Mouse (Mus musculus) midbrain, embryonic 16.5 days (tissue): Measurements from ENCODE around the gene Oaz3. TPM values are rescaled to one million over a fixed set of nuclear protein-coding genes. Genes with fewer than 3 reads are reported as not detected.

Source experiments
- ATAC-seq: fragments of 200-750 bp; cut with Nextera tagmentation; 2 replicates; pipeline ENCODE4 v1.8.0; 2017; ENCODE audit warnings: moderate TSS enrichment
- H3K27ac ChIP-seq: fragments of 300-500 bp; sonication (generic); 2 replicates; pipeline ENCODE4 v1.5.1; 2014; ENCODE audit warnings: mild to moderate bottlenecking, low read length, mixed read lengths
- H3K27me3 ChIP-seq: fragments of 300-500 bp; sonication (generic); 2 replicates; pipeline ENCODE4 v1.6.1; 2014; ENCODE audit warnings: low read depth, low read length, mixed read lengths; ENCODE audit not compliant: control insufficient read depth, insufficient read depth
- H3K36me3 ChIP-seq: fragments of 300-500 bp; sonication (generic); 2 replicates; pipeline ENCODE4 v1.6.1; 2014; ENCODE audit warnings: mild to moderate bottlenecking, low read length, moderate library complexity, mixed read lengths; ENCODE audit not compliant: control insufficient read depth, insufficient read depth
- H3K4me1 ChIP-seq: fragments of 300-500 bp; sonication (generic); 2 replicates; pipeline ENCODE4 v1.6.1; 2014; ENCODE audit warnings: mild to moderate bottlenecking, low read length, mixed read lengths; ENCODE audit not compliant: control insufficient read depth, insufficient read depth
- H3K4me2 ChIP-seq: fragments of 300-500 bp; sonication (generic); 2 replicates; pipeline ENCODE4 v1.6.1; 2014; ENCODE audit warnings: mild to moderate bottlenecking, low read length, mixed read lengths
- H3K4me3 ChIP-seq: fragments of 300-500 bp; sonication (generic); 2 replicates; pipeline ENCODE4 v1.5.1; 2014; ENCODE audit warnings: low read depth, mild to moderate bottlenecking, low read length, moderate library complexity, mixed read lengths
- H3K9ac ChIP-seq: fragments of 300-500 bp; sonication (generic); 2 replicates; pipeline ENCODE4 v1.6.1; 2014; ENCODE audit warnings: low read depth, low read length, mixed read lengths
- H3K9me3 ChIP-seq: fragments of 300-500 bp; sonication (generic); replicated peaks from 2 replicates; pipeline ENCODE4 v1.6.1; 2014; ENCODE audit warnings: mild to moderate bottlenecking, low read length, mixed read lengths; ENCODE audit not compliant: control insufficient read depth, poor library complexity, severe bottlenecking
- WGBS: fragments of 180-500 bp; shearing (Covaris S2); extraction: QIAGEN DNeasy Blood & Tissue Kit; methylation state at CpG from one replicate; pipeline ENCODE4 v1.1.7; 2014; 5-methylcytosine and 5-hydroxymethylcytosine counted together
- polyA plus RNA-seq: library from polyadenylated mRNA; unstranded; fragments of >200 nt; fragmentation: Nextera tagmentation; extraction: Ambion mirVana; gene quantifications from 2 replicates; pipeline ENCODE4 v1.2.1, GENCODE M21; 2015

Oaz3 gene
- polyA plus RNA-seq, 1 experiment from 2014 or later: 1.5 TPM

DNA sequence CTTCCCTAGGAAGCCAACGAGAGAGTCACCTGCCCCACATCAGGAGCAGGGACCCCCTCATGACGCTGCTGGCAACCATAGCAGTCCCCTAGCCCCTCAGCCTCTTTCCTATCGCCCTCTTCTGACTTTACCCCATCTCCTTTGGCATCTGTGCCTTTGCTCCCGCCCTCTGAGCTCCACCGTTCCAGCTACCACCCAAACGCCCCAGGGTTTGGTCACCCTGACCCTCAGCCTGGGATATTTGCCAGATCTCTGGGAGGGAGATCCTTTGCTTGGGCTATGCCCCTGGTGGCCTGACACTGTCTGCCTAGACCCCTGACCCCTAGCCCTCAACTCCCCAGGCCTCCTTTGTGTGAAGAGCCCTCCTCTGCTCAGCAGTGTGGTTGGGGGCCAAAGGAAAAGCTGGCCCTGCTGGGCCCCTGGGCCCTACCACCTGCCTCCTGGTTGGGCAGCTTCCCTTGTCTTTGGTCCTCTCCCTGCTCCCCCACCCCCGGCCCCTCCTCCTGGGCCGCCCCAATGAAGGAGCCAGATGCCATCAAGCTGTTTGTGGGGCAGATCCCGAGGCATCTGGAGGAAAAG is 35.0 kb upstream of the Oaz3 start:
- Histone ChIP-seq H3K27me3 (no peaks in the 10 kb centered on the region), H3K36me3 (no peaks in the 10 kb centered on the region), H3K27ac (peak overlapping the region; percentile 91), H3K9me3 (no peaks in the 10 kb centered on the region), H3K4me2 (peak overlapping the region; percentile 73), H3K9ac (peak overlapping the region; percentile 84), H3K4me3 (peak overlapping the region; percentile 57), H3K4me1 (peaks cover 45% of the 10 kb centered on the region)
- WGBS: 2% methylated on average over 9 of the region's 9 CpGs
- ATAC-seq: peak; percentile 43

- ATAC-seq: peak; percentile 94
- H3K27me3 ChIP-seq: no peaks in the 10 kb centered on the region
- H3K4me1 ChIP-seq: peaks cover 41% of the 10 kb centered on the region
- H3K27ac ChIP-seq: peak within 1 kb of the TSS; percentile 91
- H3K36me3 ChIP-seq: no peaks in the 10 kb centered on the region
- H3K9me3 ChIP-seq: no peaks in the 10 kb centered on the region
- WGBS: under 1% methylated on average over 12 of the region's 14 CpGs
- H3K9ac ChIP-seq: peak within 1 kb of the TSS; percentile 84
- peak within 1 kb of the TSS; percentile 73 for H3K4me2 ChIP-seq
- H3K4me3 ChIP-seq: peak within 1 kb of the TSS; percentile 57
Observed at GRCm38 (mm10) chr3:94477981-94478422, 34.3 kb upstream of the Oaz3 start, which contains the start of gene Celf3. Gene Celf3, plus strand, starts transcription at chr3:94478295.

DNA sequence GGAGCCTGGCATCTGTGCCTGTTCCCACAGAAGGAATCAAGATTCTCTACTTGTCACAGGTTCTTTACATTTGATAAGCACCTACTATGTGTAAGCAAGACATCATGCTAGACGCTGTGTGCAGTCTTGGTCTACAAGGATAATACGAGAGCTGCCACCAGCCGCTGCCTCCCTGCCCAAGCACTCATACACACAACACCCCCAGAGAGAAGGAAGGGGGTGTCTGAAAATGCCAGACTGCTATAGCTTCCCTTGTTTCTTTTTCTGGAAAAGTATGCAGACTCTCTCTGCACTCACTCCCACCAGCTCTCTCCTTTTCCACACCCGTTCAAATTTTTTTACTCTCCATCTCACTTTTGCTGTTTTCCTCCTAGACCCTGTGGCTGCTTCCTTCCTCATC is 33.7 kb upstream of the Oaz3 start:
- Histone ChIP-seq H3K9me3 (no peaks in the 10 kb centered on the region), H3K36me3 (no peaks in the 10 kb centered on the region), H3K27ac (peak overlapping the region; percentile 91), H3K4me2 (peak overlapping the region; percentile 73), H3K4me3 (peak overlapping the region; percentile 57), H3K9ac (peak overlapping the region; percentile 63), H3K27me3 (no peaks in the 10 kb centered on the region), H3K4me1 (peaks cover 41% of the 10 kb centered on the region)
- peak; percentile 21 for ATAC-seq
- WGBS: 11% methylated on average over 4 of the region's 4 CpGs

- H3K4me1 ChIP-seq: peaks cover 38% of the 10 kb centered on the region
- no peaks in the 10 kb centered on the region for H3K9me3 ChIP-seq
- no peaks in the 10 kb centered on the region for H3K36me3 ChIP-seq
- H3K27me3 ChIP-seq: no peaks in the 10 kb centered on the region
- H3K4me3 ChIP-seq: no peak overlapping the region
- peak overlapping the region; percentile 91 for H3K27ac ChIP-seq
- ATAC-seq: no peak
- WGBS: 46% methylated on average over 8 of the region's 8 CpGs
- no peak overlapping the region for H3K9ac ChIP-seq
- H3K4me2 ChIP-seq: 0 out of 2 replicates have a peak overlapping the region, but pooled peaks have one; percentile 73
Observed at GRCm38 (mm10) chr3:94476301-94477035, 32.8 kb upstream of the Oaz3 start.

GRCm38 (mm10) chr3:94473567-94474232 is 30.0 kb upstream of the Oaz3 start:
- Histone ChIP-seq H3K4me1 (peaks cover 21% of the 10 kb centered on the region; the same call in 1 of the 2 replicates), H3K27ac (peak overlapping the region; percentile 44), H3K9ac (no peak overlapping the region), H3K27me3 (no peaks in the 10 kb centered on the region), H3K36me3 (no peaks in the 10 kb centered on the region), H3K4me2 (no peak overlapping the region), H3K9me3 (no peaks in the 10 kb centered on the region), H3K4me3 (no peak overlapping the region)
- no peak for ATAC-seq
- 63% methylated on average over 5 of the region's 5 CpGs for WGBS

DNA sequence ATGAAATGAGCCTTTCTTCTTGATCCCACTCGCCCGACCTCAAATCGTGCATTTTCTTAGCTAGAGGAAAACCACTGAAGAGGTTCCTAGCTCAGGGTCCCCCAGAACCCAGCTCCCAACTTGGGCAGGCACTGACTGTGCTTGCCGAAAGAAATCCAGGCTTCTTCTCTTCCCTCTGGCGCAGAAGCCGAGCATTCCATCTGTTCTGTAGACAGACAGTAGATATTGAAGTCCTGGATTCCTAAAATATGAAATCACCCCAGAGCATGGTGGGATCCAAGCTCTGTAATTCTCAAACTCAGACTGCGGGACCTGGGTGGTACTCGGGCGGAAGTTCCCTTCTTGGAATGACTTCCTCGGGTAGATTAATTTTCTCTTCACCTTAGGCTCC is 29.4 kb upstream of the Oaz3 start:
- H3K27ac ChIP-seq: 0 out of 2 replicates have a peak overlapping the region, but pooled peaks have one; percentile 39
- H3K36me3 ChIP-seq: no peaks in the 10 kb centered on the region
- H3K4me1 ChIP-seq: peaks cover 21% of the 10 kb centered on the region; the same call in 1 of the 2 replicates
- WGBS: 47% methylated on average over 10 of the region's 10 CpGs
- no peaks in the 10 kb centered on the region for H3K27me3 ChIP-seq
- H3K9ac ChIP-seq: peak overlapping the region; percentile 22; the same call in 1 of the 2 replicates
- no peak for ATAC-seq
- H3K4me3 ChIP-seq: no peak overlapping the region
- peak overlapping the region; percentile 53; the same call in 1 of the 2 replicates for H3K4me2 ChIP-seq
- no peaks in the 10 kb centered on the region for H3K9me3 ChIP-seq

DNA sequence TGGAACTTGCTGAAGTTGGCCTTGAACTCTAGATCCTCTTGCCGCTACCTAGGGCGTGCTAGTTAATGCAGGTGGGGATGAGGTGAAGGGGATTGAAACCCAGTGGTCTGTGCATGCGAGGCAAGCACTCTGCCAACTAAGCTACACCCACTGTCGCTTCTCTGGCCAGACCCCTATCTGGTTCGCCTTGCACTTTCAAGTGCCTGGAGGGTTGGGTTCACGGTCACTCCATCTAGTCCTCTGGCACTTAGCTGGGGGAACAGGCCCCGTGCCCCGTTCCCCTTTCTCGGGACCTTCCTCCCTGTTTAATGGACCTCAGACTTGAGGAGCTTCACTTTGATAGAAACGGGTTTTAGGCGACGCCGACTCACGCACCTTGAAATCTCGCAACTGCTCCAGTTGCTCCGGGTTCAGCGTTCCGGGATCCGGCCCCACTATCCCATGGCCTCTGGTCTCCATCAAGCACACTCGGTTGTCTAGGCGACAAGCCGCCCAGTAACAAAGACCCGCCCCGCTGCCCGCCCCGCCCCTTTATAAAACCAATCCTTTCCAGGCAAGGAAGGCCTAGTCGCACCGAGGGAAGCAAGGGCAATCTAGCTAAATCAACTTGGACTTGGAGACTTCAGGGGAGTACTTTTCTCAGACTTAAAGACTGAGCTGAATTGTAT is 28.9 kb upstream of the Oaz3 start:
- Histone ChIP-seq H3K9ac (peak overlapping the region; percentile 31), H3K36me3 (no peaks in the 10 kb centered on the region), H3K4me2 (peak overlapping the region; percentile 53), H3K27ac (0 out of 2 replicates have a peak overlapping the region, but pooled peaks have one; percentile 39), H3K9me3 (no peaks in the 10 kb centered on the region), H3K4me1 (peaks cover 21% of the 10 kb centered on the region; the same call in 1 of the 2 replicates), H3K4me3 (peak overlapping the region; percentile 31), H3K27me3 (no peaks in the 10 kb centered on the region)
- ATAC-seq: 0 out of 2 replicates have a peak, but pooled peaks have one; percentile 29
- WGBS: 11% methylated on average over 28 of the region's 28 CpGs

DNA sequence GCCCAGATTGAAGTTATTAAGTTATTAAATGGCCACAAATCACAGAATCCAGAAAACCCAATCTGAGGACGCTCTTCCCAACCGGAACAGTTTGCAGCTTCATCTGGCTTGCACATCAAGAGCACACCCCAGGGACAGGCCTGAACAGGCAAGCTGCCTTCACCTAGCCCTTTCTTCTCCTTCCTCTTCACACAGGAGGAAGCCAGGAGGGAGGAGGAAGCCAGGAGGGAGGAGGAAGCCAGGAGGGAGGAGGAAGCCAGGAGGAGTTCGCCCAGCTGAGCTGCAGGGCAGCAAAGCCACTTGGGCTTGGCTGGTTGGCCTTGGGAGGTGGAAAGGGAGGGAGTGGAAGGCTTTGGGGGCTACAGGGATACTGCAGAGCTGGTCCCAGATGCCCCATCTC is 25.2 kb upstream of the Oaz3 start:
- Histone ChIP-seq H3K4me3 (no peak overlapping the region), H3K27ac (no peak overlapping the region), H3K9me3 (no peaks in the 10 kb centered on the region), H3K27me3 (no peaks in the 10 kb centered on the region), H3K9ac (no peak overlapping the region), H3K4me1 (peaks cover 36% of the 10 kb centered on the region), H3K4me2 (no peak overlapping the region), H3K36me3 (no peaks in the 10 kb centered on the region)
- WGBS: 69% methylated on average over 3 of the region's 3 CpGs
- ATAC-seq: no peak
